Mouse (Mus musculus): Measurements from ENCODE around the gene Shcbp1l. TPM values are rescaled to one million over a fixed set of nuclear protein-coding genes. Genes with fewer than 3 reads are reported as not detected.
A peak's percentile ranks its signal among the peaks of the same experiment; 100 is the strongest.
"Not testable (repeated sequence)": the region's sequence is repeated elsewhere in the genome, so short reads cannot be mapped to it uniquely, and the experiment has no call there.

Gene Shcbp1l
- total RNA-seq, 4 experiments from 2014 or later: not detected

DNA sequence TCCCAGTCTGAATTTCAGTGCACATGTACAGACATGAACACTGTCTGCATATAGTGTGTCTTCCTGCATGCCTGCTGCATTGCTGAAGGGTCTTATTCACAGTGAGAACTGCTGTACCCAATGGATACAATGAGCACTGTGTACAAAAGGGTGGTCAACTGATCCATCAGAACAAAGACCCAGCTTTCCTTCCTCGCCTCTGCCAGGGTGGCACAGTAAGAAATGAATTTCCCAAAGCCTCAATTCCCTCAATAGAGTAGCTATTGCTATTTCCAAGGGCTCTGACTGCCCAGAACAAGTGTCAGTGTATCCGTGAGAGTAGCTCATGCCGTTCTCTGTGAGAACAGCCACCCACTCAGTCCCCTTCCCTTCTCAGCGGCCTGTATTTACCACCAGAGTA, 7.2 kb upstream of the Shcbp1l start:
- DNase-seq (ENCODE audit: low spot score): not testable (repeated sequence)

DNA sequence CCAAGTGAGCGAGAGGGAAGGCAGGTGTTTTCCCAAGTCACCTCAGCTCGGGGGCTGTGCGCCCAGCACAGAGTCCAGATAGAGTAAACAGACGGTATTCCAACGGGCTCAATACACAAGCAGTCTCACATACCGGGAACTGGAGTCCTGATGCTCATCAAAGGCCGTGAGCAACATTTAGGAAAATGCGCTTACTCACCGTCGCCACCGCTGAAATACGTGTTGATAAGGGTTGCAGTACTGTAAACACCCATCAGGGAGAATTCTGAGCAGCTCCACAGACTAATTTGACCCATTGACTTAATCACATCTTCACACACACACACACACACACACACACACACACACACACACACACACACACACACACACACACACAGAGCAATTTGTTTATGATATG, 691 bp upstream of the Shcbp1l start:
- DNase-seq (ENCODE audit: low spot score): no peak

DNA sequence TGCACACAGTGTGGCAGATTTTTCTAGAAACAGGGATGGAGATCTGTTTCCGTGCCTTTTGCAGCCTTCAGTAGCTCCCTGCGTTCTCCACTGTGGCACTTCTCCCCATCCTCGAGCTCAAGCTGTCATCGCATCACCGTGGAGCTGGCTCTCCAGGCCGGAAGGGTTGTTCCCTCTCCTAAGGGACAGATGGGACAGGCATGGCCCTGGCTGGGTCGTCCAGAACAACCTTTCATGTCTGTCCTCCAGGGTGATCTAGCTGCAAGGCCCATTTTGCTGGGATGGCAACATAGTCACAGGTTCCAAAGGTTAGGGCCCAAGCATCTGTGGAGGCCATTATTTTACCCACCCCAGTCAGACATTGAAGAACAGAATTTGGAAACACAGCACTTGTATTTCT, 6.2 kb downstream of the Shcbp1l start:
- DNase-seq (ENCODE audit: low spot score): no peak

DNA sequence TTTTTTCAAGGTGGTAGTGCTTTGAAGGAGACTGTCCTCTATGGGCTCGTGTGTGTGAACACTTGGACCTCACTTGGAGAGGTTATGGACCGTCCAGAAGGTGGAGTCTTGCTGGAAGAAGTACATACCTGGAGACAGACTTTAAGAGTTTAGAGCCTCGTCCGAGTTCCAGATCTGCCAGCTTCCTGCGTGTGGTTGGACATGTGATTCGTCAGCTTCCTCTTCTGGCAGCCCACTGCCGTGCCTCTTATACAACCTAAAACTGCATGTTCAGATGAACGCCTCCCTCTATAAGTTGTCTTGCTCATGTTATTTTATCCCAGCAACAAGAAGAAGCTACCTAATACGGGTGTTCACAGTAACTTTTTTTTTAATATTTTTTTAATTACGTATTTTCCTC, 6.7 kb downstream of the Shcbp1l start:
- no peak for DNase-seq (ENCODE audit: low spot score)

DNA sequence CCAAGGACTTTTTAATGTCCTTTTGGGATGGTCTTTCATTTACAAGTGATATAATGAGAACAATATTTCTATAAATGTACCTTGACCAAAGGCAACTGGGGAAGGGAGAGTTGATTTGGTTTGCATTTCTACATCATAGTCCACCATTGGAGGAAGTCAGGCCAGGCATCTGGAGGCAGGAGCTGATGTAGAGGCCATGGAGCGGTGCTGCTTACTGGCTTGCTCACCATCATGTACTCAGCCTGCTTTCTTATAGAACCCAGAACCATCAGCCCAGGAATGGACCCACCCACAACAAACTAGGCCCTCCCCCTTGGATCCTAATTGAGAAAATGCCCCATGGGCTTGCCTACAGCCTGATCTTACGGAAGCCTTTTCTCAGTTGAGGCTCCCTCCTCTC, 7.4 kb downstream of the Shcbp1l start:
- DNase-seq (ENCODE audit: low spot score): no peak

DNA sequence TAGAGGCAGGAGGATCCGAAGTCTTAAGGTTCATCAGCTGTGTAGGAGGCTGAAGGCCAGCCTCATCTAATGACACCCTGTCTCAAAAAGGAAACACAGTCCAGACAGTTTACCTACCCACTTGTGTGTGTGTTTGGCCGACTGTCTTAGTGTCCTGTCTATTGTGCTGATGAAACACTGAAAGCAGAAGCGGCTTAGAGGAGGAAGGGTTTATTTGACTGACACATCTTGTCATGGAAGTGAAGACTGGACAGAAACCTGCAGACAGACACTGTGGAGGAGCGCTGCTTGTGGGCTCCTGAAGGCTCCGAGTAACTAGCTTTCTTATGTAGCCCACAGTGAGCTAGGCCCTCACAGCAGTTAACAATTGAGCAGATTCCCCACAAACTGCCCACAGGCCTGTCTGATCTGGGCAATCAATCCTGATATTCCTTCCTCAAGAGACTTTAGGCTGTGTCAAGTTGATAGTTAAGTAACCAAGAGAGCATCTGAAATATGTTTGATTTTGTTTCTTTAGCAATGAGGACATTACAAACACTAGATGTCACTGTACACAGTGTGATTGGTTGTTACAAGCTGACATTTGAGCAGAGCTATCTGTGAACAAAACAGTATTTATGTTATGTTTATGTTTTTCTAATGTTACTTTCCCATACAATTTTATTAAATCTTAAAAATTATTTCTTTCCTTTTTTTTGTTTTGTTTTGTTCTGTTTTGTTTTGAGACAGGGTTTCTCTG, 9.1 kb downstream of the Shcbp1l start:
- no peak for DNase-seq (ENCODE audit: low spot score)

DNA sequence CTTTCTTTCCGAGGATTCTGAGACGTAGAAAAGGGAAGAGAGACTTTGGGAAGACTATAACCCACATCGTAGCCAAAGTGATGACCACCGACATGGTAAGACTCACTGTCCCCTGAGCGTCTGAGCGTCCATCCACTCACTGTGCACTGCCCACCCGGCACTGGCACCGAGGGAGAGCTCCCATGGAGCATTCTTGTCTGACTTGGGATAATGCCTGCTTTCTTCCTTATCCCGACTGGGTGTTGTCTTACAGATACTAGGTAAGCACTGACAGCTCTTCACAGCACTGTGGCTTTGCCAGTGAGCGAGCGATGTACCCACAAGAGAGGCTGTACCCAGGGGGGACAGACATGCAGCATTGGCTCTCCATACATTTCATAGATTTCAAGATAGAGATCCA, 12.6 kb downstream of the Shcbp1l start:
- DNase-seq (ENCODE audit: low spot score): no peak

DNA sequence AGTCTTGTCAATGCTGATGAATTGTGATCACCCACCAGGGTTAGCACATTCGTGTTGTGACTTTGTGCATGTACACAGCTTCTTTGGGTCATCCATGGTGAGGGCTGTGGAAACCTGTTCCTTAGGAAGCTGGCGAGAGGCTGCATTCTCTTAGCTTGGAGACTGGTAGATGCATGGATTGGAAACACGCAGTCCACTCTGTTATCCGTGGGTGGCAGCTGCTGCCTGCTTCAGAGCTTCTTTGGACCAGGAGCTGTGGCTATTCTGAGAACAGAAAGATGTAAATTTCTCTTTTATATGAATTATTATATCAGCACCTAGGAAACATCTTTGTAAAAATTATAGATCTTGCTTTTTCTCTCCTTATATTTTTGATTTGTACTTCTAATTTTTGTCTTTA, 15.8 kb downstream of the Shcbp1l start:
- DNase-seq (ENCODE audit: low spot score): no peak

DNA sequence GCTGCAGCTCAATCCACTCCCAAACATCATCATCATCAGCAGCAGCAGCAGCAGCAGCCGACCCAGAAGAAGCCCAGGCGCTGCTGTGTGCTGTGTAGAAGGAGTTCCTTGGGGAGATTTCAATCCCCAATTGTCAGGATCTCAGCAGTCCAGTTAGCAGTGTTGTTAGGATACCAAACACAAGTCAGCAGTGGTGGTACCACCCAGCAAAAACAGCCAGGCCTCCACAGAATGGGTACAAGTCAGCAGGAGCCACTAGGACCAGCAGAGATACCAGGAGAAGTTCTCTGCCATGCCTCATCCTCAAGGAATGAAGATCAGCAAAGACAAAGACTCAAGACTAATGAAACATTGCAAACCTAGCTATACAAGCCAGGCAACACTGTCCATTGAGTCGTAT, 16.7 kb downstream of the Shcbp1l start:
- DNase-seq (ENCODE audit: low spot score): no peak

DNA sequence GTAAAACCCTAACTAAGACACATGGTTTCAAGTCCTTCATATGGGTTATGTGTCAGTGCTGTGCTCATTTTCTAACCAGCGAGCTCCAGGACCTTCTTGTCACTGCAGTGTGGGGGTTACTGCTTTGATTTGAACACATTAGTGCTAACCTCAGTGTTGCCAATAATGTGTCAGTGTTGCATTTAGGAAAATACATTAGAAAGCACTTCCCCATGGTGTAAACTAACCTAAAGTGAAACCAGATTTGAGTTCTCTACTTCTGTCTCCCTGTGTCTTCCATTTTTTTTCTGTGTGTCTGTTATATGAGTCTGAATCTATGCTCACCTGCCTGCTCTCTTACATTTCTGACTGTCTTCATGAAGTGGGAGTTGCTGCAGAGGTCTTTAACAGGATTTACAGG, 18.1 kb downstream of the Shcbp1l start:
- no peak for DNase-seq (ENCODE audit: low spot score)

DNA sequence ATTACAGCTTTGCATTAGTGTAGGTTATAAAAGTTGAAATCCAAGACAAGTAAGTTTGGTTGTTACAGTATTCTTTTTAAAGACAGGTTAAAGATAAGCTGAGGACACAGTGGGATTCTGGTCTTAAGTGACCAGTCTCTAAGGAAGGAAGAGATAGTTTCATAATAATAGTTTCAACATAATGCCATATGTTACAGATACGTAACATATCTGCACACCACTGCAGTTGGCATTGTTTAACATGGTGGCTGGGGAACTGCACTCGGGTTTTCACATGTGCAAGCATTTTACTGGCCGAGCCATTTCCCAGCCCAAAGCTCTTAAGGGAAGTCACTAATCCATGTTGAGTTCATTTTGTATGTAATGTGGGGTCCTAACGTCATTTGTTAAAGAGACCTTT, 18.7 kb downstream of the Shcbp1l start:
- no peak for DNase-seq (ENCODE audit: low spot score)

DNA sequence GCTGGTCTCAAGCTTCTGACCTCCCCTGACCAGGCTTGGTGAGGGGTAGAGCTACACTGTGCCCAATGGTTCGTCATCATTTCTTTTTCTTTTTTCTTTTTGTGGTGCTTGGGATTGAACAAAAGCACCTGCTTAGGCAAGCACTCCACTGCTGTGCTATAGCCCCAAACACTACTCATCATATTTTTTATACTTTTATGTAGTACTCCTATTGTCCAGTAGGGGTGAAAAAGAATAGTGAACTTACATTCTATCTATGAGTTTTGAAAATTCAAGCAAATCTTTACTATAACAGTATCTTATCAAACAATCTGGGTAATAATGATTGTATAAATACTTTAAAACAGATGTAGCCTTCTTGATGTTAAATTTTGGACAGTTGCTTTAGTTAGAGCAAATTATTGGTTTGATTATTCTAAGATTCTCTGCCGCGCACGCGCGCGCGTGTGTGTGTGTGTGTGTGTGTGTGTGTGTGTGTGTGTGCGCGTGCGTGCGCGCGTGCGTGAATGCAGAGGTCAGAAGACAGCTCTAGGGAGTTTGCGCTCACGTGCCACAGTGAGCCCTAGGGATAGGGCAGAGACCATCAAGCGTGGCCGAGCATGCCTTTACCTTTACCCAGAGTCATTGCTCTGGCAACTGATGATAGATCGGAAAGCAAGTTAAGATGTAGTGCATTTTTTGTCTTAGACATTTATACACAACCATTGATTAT, 21.3 kb downstream of the Shcbp1l start:
- DNase-seq (ENCODE audit: low spot score): no peak

DNA sequence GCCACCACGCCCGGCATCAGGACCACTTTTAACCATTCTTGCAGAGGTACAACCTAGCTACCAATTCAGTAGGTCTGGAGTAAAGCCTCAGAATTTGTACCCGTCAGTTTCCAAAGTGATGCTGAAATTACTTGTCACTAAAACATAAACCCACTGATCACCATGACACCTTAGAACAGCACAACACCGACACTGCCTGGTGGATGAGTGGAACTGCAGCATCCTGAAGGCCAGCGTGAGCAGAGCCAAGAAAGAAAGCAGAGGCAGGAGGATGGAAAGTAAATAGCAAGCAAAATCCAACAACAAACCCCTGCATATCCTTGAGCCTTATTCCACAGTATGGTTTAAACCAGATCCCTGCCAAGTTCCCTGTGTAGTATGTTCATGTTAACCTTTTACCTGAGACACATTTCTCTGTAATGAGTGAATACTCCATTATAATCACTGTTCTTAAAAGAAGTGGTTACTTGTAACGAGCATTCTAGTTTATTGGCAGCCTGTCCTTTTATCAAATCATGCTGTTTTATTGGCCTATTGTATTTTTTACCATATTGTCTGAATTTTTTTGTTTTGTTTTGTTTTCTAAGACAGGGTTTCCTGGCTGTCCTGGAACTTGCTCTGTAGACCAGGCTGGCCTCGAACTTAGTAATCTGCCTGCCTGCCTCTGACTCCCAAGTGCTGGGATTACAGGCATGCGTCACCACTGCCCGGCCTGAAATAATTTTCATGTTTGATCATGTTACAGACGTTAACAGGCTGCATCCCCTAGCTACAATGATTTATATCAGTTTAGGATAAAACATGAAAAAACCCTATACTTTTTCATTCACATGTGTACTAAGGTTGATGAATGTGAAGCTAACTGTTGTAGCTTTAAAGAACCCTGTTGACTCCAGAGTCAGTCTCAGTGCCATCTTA, 26.5 kb downstream of the Shcbp1l start:
- DNase-seq (ENCODE audit: low spot score): peak; percentile 25

DNA sequence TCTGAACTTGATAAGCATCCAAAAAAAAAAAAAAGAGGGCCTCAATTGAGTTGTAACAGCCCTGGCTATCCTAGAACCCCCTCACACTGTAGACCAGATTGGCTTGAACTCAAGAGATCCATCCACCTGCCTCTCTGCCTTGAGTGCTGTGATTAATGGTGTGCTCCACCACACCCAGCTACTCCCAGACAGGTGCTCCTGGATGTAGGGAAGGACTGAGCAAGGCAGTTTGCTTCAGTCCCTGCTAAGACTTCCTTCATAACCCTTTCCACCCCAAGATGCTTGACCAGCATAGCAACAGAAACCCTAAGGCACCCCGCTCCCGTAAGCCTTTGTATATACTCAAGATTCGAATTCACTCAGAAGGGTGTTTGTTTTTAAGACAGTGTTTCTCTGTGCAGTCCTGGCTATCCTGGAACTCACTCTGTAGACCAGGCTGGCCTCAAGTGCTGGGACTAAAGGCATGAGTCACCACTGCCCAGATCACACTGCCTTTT, 28.2 kb downstream of the Shcbp1l start:
- DNase-seq (ENCODE audit: low spot score): no peak

DNA sequence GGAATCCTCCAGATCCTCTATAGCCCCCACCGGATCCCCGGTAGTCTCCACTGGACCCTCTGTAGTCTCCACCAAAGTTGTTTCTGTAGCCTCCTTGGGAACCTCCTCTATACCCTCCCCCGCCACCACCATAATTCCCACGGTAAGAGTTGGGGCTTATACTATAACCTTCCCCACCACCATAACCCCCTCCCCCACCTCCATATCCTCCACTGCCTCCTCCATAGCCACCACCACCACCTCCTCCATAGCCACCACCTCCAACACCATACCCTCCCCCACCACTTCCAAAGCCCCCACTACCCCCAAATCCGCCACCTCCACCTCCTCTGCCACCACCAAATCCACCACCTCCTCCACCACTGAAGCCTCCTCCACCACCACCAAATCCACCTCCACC, 31.2 kb downstream of the Shcbp1l start:
- no peak for DNase-seq (ENCODE audit: low spot score)

DNA sequence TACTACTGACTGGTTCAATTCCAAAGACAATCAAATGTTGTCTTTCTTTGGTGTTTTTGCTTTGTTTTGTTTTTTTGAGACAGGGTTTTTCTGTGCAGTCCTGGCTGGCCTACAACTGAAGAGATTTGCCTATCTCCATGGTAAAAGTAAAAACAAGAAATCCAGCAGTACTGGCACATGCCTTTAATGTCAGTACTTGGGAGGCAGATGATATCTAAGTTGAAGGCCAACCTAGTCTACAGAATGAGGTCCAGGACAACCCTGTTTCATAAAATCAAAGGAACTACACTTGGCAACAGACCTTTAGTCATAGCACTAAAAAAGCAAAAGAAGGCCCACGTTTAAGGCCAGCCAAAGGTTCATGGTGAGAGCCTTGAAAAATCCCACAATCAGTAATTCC, 36.8 kb downstream of the Shcbp1l start:
- no peak for DNase-seq (ENCODE audit: low spot score)

DNA sequence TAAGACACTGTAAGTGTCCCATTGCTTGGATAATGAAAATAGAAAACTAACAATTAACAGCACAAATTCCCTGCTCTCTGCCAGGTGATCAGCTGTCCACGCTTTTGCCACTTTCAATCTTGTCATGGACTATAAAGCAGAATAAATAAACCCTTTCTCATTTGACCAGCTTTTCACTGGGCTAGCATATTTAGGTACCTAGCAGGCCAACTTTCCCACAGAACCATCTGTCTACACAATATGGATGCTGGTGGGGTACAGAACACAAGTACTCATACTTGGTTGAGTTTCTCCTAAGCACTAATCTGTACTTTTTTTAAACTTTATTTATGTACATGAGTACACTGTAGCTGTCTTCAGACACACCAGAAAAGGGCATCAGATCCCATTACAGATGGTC, 54.3 kb downstream of the Shcbp1l start:
- no peak for DNase-seq (ENCODE audit: low spot score)

DNA sequence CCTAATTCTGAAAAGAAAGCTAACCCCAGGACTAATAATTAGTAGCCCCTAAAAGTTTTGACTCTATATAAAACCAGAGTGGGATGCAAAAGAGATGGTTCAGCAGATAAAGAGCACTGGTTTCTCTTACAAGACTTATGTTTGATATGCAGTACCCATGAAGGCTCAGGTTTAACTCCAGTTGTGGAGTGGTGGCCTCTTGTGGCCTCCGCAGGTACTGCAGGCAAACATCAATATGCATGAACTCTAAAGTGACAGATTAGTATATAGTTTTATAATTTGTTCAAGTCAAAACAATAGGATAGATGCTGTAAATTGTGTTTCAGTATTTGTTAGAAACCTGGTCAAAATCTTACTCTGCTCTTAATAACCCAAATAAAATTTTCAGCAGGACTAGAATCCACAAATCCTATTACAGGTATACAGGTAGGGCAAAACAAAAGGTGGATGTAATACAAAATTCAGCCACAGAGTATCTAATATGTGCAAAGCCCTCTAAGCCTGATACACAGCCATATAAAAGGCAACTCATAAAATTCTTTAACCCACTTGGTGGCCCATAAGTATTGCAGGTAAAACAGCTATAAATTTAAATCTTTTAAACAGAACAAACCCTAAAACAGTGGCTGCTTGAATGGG, 55.5 kb downstream of the Shcbp1l start:
- DNase-seq (ENCODE audit: low spot score): peak; percentile 41

DNA sequence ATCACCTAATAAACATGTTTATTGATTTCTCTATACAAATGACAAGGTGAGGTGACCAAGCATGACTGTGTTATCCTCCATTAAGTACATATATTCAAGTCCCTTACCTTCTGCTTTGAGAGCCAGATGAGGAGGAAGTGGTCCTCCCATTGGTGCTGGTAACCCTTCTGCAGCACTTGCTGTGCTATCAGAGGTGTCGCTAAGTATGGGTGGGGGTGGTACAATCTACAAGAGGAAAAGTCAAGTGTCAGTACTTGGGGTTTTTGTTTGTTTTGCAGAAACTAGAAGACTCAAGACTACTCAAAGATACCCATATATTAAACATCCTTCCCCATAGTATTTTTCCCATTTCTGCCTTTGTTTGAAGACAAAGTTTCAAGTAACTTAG, 56.1 kb downstream of the Shcbp1l start:
- no peak for DNase-seq (ENCODE audit: low spot score)

DNA sequence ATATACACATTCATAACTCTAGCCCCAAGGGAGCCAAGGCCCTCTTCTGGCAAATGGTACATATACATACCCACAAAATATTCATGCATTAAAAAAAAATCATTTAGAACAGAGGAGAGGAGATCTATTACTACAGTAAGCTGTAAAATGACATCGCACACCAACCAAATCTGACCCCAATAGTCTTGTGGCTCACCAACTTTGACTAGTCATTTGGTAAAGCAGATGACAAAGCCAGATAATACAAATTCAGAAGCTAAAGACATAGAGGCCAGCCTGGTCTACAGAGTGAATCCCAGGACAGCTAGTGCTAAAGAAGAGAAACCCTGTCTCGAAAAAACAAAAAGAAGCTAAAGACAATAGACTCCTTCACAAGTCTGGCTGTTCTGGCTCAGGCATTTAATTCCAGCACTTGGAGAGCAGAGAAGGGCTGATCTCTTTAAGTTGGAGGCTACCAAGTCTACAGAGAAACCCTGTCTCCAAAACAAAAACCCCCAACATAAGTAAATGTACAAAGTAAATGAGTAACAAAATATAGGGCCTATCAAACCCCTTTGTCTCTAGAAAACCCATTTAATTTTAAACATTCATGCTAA, 60.3 kb downstream of the Shcbp1l start:
- no peak for DNase-seq (ENCODE audit: low spot score)

DNA sequence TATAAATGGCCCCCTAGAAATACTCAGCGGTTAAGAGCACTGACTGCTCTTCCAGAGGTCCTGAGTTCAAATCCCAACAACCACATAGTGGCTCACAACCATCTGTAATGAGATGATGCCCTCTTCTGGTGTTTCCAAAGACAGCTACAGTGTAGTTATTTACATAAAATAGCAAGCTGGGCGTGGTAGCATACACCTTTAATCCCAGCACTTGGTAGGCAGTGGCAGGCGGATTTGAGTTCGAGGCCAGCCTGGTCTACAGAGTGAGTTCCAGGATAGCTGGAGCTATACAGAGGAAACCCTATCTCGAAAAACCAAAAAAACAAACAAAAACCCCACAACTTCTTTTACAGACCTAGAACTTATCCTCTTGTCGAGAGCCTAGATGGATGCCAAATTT, 61.2 kb downstream of the Shcbp1l start:
- not testable (repeated sequence) for DNase-seq (ENCODE audit: low spot score)

Data from heart, adult 8-10 months (tissue).